Mouse (Mus musculus) neural tube, embryonic 15.5 days (tissue): ENCODE data around the gene Fastk. TPM values are rescaled to one million over a fixed set of nuclear protein-coding genes. Genes with fewer than 3 reads are reported as not detected.

ENCODE experiments used
- ATAC-seq: fragments of 200-750 bp; cut with Nextera tagmentation; 2 replicates; pipeline ENCODE4 v1.8.0; 2017; ENCODE audit warnings: mild to moderate bottlenecking, moderate TSS enrichment, moderate library complexity; ENCODE audit not compliant: low FRiP score
- H3K27ac ChIP-seq: fragments of 300-500 bp; sonication (generic); replicated peaks from 2 replicates; pipeline ENCODE4 v1.5.1; 2015; ENCODE audit warnings: mild to moderate bottlenecking, inconsistent platforms
- H3K27me3 ChIP-seq: fragments of 300-500 bp; sonication (generic); replicated peaks from 2 replicates; pipeline ENCODE4 v1.6.1; 2015; ENCODE audit warnings: inconsistent platforms
- H3K36me3 ChIP-seq: fragments of 300-500 bp; sonication (generic); 2 replicates; pipeline ENCODE4 v1.6.1; 2015; ENCODE audit warnings: inconsistent platforms
- H3K4me1 ChIP-seq: fragments of 300-500 bp; sonication (generic); 2 replicates; pipeline ENCODE4 v1.6.1; 2015; ENCODE audit warnings: inconsistent platforms
- H3K4me2 ChIP-seq: fragments of 300-500 bp; sonication (generic); 2 replicates; pipeline ENCODE4 v1.6.1; 2015; ENCODE audit warnings: inconsistent platforms, mild to moderate bottlenecking, moderate library complexity
- H3K4me3 ChIP-seq: fragments of 300-500 bp; sonication (generic); replicated peaks from 2 replicates; pipeline ENCODE4 v1.5.1; 2015; ENCODE audit warnings: mild to moderate bottlenecking, inconsistent platforms
- H3K9ac ChIP-seq: fragments of 300-500 bp; sonication (generic); replicated peaks from 2 replicates; pipeline ENCODE4 v1.6.1; 2015; ENCODE audit warnings: mild to moderate bottlenecking, inconsistent platforms
- H3K9me3 ChIP-seq: fragments of 300-500 bp; sonication (generic); replicated peaks from 2 replicates; pipeline ENCODE4 v1.6.1; 2016; ENCODE audit warnings: inconsistent platforms
- WGBS: fragments of 180-500 bp; shearing (Covaris S2); methylation state at CpG from one replicate; pipeline ENCODE4 v1.1.7; 2015; ENCODE audit warnings: mixed read lengths; 5-methylcytosine and 5-hydroxymethylcytosine counted together
- polyA plus RNA-seq: library from polyadenylated mRNA; unstranded; fragments of >200 nt; fragmentation: Nextera tagmentation; extraction: Ambion mirVana; gene quantifications from 2 replicates; pipeline ENCODE4 v1.2.1, GENCODE M21; 2015

Fastk gene
- polyA plus RNA-seq, 1 experiment from 2014 or later, result 111 TPM

- WGBS, result under 1% methylated on average over 28 of the region's 29 CpGs
- H3K4me3 ChIP-seq, result peak overlapping the region; percentile 85
- peak; percentile 4; the same call in 1 of the 2 replicates for ATAC-seq
- peak overlapping the region; percentile 85 for H3K9ac ChIP-seq
- peaks cover 59% of the 10 kb centered on the region for H3K4me1 ChIP-seq
- H3K9me3 ChIP-seq, result no peaks in the 10 kb centered on the region
- H3K27me3 ChIP-seq, result 0 out of 2 replicates have a peak, but pooled peaks cover 3% of the 10 kb centered on the region
- no peaks in the 10 kb centered on the region for H3K36me3 ChIP-seq
- H3K4me2 ChIP-seq, result peak overlapping the region; percentile 91
- H3K27ac ChIP-seq, result peak overlapping the region; percentile 93
Measured at GRCm38 (mm10) chr5:24452691-24453233, 7.7 kb upstream of the Fastk start.

DNA sequence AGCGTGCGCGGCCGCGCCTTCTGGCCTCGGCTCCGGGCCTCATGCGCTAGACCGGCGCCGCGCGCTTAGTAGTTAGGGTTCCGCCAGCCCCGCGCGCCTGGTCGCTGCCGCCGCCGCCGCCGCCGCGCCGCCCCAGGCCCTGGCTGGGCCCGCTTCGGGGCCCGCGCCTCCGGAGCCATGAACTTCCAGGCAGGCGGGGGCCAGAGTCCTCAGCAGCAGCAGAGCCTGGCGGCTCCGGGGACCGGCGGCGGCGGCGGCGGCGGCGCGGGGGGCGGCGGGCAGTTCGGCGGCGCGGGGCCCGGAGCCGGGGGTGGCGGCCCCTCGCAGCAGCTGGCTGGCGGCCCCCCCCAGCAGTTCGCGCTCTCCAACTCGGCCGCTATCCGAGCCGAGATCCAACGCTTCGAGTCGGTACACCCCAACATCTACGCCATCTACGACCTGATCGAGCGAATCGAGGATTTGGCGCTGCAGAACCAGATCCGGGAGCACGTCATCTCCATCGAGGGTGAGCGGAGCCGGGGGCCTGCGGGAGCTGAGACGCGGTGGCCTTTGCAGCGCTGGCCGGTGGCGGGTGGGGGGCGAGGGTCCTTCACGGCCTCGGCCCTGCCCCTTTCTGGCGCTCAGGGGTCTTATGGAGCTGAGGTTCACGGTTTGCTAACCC lies 7.1 kb upstream of the Fastk start, which contains the start of gene Agap3:
Agap3 (plus strand) TSS at position 148 of the 661 bp plus-strand sequence.
- ATAC-seq, result peak; percentile 14
- Histone ChIP-seq H3K4me1 (peaks cover 62% of the 10 kb centered on the region), H3K4me2 (peak within 1 kb of the TSS; percentile 91), H3K27me3 (0 out of 2 replicates have a peak, but pooled peaks cover 3% of the 10 kb centered on the region), H3K4me3 (peak within 1 kb of the TSS; percentile 85), H3K9ac (peak within 1 kb of the TSS; percentile 85), H3K27ac (peak within 1 kb of the TSS; percentile 93), H3K36me3 (no peaks in the 10 kb centered on the region), H3K9me3 (no peaks in the 10 kb centered on the region)
- WGBS, result under 1% methylated on average over 44 of the region's 85 CpGs

DNA sequence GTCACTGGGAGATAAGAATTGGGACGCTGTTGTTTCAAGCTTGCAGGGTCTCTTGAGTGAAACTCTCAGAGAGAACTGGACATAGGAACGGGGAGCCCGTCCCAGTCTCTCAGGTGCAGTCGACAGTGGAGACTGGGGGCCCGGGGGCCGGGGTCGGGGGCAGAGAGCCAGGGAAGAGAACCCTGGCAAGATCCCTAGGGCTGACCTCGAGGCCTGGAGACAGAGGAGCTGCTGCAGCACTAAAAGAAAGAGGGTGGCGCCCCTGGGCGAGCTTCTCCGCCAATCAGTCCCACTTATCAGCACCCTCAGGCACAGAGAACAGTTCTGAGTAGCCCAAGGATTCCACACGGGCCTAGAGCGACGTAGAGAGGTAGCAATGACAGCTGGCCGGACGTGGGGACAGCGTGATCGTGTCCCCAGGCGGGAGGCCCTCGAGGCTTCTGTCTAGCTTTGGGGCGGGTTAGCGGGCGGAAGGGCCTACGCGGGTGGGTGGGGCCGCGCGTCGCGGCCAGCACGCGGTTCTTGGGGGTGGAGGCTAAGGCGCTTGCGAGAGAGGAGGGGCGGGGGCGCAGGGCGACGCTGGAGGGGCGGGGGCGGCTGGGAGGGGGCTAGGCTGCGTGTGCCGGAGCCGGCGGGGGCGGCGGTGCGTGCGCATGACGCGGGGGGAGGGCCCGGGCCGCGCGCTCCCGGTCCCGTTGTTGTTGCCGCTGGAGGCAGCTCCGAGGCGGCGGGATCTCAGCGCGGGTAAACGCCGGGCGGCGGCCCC lies 6.4 kb upstream of the Fastk start:
- H3K27ac ChIP-seq, result peak overlapping the region; percentile 93
- no peaks in the 10 kb centered on the region for H3K36me3 ChIP-seq
- H3K9me3 ChIP-seq, result no peaks in the 10 kb centered on the region
- peak overlapping the region; percentile 85 for H3K9ac ChIP-seq
- peaks cover 62% of the 10 kb centered on the region for H3K4me1 ChIP-seq
- ATAC-seq, result peak; percentile 74
- 2% methylated on average over 46 of the region's 66 CpGs for WGBS
- H3K4me2 ChIP-seq, result peak overlapping the region; percentile 91
- H3K27me3 ChIP-seq, result 0 out of 2 replicates have a peak, but pooled peaks cover 3% of the 10 kb centered on the region
- H3K4me3 ChIP-seq, result peak overlapping the region; percentile 85

DNA sequence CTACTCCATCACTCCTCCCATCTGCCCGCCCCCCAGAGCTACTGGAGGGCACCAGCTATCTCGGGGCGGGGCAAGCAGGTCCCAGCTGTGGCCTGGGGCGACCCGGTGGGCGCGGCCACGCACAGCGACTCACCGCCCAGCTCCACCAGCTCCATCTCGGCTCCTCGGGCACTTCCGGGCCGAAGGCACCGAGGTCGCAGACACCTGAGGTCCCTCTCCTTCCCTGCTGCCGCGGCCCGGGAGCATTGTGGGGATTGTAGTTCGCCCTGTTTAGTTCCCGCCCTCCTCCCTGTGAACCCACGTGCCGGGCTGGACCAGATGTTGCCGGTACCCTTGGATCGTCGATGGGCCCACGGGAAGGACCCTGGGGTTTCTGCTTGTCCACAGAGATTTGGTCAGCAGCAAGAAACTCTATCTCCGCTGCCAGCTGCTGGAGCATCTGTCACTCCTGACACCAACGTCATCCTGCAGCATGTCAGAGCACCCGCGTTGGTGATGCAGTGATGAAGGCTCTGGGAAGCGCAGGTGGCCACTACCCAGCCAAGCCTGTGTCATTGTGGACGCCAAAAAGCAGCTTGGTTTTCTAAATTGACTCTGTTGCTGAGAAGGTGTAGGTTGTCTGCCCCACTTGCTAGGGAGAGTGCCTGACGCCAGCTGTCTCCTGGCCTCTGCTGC lies 2.7 kb upstream of the Fastk start, which contains the start of gene Tmub1:
Tmub1 (minus strand) TSS at position 231 of the 675 bp plus-strand sequence.
- 2% methylated on average over 34 of the region's 34 CpGs for WGBS
- H3K27me3 ChIP-seq, result 0 out of 2 replicates have a peak, but pooled peaks cover 3% of the 10 kb centered on the region
- ATAC-seq, result peak; percentile 45

GRCm38 (mm10) chr5:24446630-24447029 lies 1.5 kb upstream of the Fastk start:
- no peaks in the 10 kb centered on the region for H3K9me3 ChIP-seq
- 0 out of 2 replicates have a peak, but pooled peaks cover 3% of the 10 kb centered on the region for H3K27me3 ChIP-seq
- H3K4me1 ChIP-seq, result peaks cover 48% of the 10 kb centered on the region
- H3K4me2 ChIP-seq, result peak overlapping the region; percentile 88
- no peak overlapping the region for H3K27ac ChIP-seq
- H3K9ac ChIP-seq, result no peak overlapping the region
- H3K36me3 ChIP-seq, result peaks cover 9% of the 10 kb centered on the region
- no peak for ATAC-seq
- H3K4me3 ChIP-seq, result peak overlapping the region; percentile 71; the same call in 1 of the 2 replicates
- WGBS, result 95% methylated on average over 7 of the region's 7 CpGs

More for the DNA sequence above, 2.7 kb upstream of the Fastk start, which contains the start of gene Tmub1:
- H3K9me3 ChIP-seq, result no peaks in the 10 kb centered on the region
- peak within 1 kb of the TSS; percentile 74 for H3K27ac ChIP-seq
- H3K4me2 ChIP-seq, result peak within 1 kb of the TSS; percentile 88
- peaks cover 48% of the 10 kb centered on the region for H3K4me1 ChIP-seq
- peak within 1 kb of the TSS; percentile 71 for H3K4me3 ChIP-seq
- peak within 1 kb of the TSS; percentile 63 for H3K9ac ChIP-seq
- 0 out of 2 replicates have a peak, but pooled peaks cover 3% of the 10 kb centered on the region for H3K36me3 ChIP-seq

- 0 out of 2 replicates have a peak, but pooled peaks have one; percentile 0 for ATAC-seq
- no peaks in the 10 kb centered on the region for H3K9me3 ChIP-seq
- 57% methylated on average over 20 of the region's 20 CpGs for WGBS
- peak overlapping the region; percentile 96 for H3K9ac ChIP-seq
- H3K36me3 ChIP-seq, result peaks cover 20% of the 10 kb centered on the region
- H3K4me3 ChIP-seq, result peak overlapping the region; percentile 94
- H3K27ac ChIP-seq, result peak overlapping the region; percentile 97
- H3K27me3 ChIP-seq, result 0 out of 2 replicates have a peak, but pooled peaks cover 3% of the 10 kb centered on the region
- peaks cover 42% of the 10 kb centered on the region for H3K4me1 ChIP-seq
- peak overlapping the region; percentile 95 for H3K4me2 ChIP-seq
Measured at GRCm38 (mm10) chr5:24445428-24446080, 467 bp upstream of the Fastk start.

DNA sequence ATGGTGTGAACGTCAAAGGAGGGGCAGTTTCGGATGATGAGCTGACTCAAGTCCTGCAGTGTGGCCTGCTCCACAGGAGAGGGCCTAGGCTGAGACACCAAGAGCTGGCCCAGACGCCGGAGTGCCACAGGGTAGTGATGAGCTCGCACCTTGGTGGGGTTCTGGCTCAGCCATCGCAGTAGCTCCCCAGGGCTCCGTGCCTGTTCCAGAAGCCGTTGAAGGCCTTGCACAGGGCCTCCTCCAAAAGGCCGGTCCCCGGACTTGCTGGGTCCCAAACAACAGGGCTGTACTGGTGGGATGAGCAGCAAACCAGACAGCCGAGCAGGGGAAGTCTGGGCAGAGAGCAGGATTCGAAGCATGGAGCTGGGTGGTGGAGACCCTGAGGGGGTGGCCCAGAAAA lies 1.2 kb downstream of the Fastk start:
- WGBS, result 87% methylated on average over 12 of the region's 12 CpGs
- Histone ChIP-seq H3K27ac (peak overlapping the region; percentile 97; the same call in 1 of the 2 replicates), H3K36me3 (peaks cover 36% of the 10 kb centered on the region), H3K9ac (peak overlapping the region; percentile 96), H3K27me3 (0 out of 2 replicates have a peak, but pooled peaks cover 2% of the 10 kb centered on the region), H3K4me3 (peak overlapping the region; percentile 94), H3K9me3 (no peaks in the 10 kb centered on the region), H3K4me2 (peak overlapping the region; percentile 95), H3K4me1 (peaks cover 42% of the 10 kb centered on the region)
- ATAC-seq, result no peak

DNA sequence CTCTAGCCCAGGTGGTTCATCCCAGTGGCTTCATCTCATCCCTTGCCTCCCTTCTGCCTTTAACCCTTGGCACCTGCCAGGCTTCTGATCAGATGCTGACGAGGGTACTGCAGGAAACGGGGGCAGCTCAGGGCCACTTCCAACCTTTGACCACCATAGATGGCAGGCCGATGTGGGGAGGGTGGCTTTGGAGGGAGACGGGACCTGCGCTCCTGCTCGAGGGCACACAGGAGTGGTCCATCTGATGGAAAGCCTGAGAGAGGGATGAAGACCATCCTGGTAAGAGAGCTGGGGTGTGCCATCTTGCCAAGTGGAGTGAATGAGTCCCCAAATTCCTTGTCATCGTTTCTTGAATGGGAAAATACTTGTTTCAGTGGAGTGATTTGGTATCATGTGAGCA lies 1.9 kb downstream of the Fastk start:
- no peaks in the 10 kb centered on the region for H3K9me3 ChIP-seq
- WGBS, result 92% methylated on average over 7 of the region's 7 CpGs
- no peak overlapping the region for H3K4me3 ChIP-seq
- H3K36me3 ChIP-seq, result peaks cover 40% of the 10 kb centered on the region
- no peak overlapping the region for H3K4me2 ChIP-seq
- ATAC-seq, result no peak
- H3K27ac ChIP-seq, result no peak overlapping the region
- H3K9ac ChIP-seq, result no peak overlapping the region
- H3K27me3 ChIP-seq, result no peaks in the 10 kb centered on the region
- peaks cover 39% of the 10 kb centered on the region for H3K4me1 ChIP-seq

- H3K4me3 ChIP-seq, result no peak overlapping the region
- peaks cover 40% of the 10 kb centered on the region for H3K36me3 ChIP-seq
- H3K27me3 ChIP-seq, result no peaks in the 10 kb centered on the region
- H3K4me1 ChIP-seq, result peaks cover 28% of the 10 kb centered on the region
- H3K4me2 ChIP-seq, result no peak overlapping the region
- no peaks in the 10 kb centered on the region for H3K9me3 ChIP-seq
- WGBS, result 86% methylated on average over 9 of the region's 9 CpGs
- no peak for ATAC-seq
- H3K9ac ChIP-seq, result no peak overlapping the region
- H3K27ac ChIP-seq, result no peak overlapping the region
Measured at GRCm38 (mm10) chr5:24442029-24442428, 3.1 kb downstream of the Fastk start.

DNA sequence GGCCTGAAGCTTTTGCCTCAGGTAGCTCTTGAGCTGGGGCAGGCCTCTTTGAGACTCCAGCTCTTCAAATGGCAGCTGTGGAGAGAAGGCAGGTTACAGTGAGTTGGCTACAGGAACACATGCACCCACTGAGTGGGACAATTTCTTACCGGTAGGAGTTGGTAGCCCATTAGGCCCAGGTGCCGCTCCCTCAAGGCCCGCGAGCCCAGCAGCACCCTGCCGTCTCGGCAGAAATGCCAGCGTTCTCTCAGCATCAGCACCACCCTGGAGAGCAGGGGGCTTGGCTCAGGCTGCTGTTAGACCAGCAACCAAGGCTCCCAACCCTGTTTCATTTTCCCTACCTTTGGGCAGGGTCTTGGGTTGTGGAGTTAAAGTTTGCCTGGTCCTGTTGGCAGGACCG lies 3.9 kb downstream of the Fastk start:
- no peaks in the 10 kb centered on the region for H3K9me3 ChIP-seq
- ATAC-seq, result no peak
- peaks cover 40% of the 10 kb centered on the region for H3K36me3 ChIP-seq
- 96% methylated on average over 8 of the region's 8 CpGs for WGBS
- no peaks in the 10 kb centered on the region for H3K27me3 ChIP-seq
- H3K4me3 ChIP-seq, result no peak overlapping the region
- no peak overlapping the region for H3K27ac ChIP-seq
- H3K4me2 ChIP-seq, result no peak overlapping the region
- H3K4me1 ChIP-seq, result peaks cover 21% of the 10 kb centered on the region
- H3K9ac ChIP-seq, result no peak overlapping the region
